Mouse (Mus musculus): ENCODE results near the gene Pde4b.

The Pde4b gene

GRCm38 (mm10) chr4:102141241-102141640, 53.9 kb downstream of the Pde4b start:
- H3K27me3 ChIP-seq (ENCODE audit: insufficient read depth, low read length): no peaks in the 10 kb centered on the region
- no peak for TF ChIP-seq NANOG (IDR thresholded peaks at IDR 0.05; ENCODE audit: borderline replicate concordance, low read length)
- TF ChIP-seq POU5F1 (IDR thresholded peaks at IDR 0.05; ENCODE audit: borderline replicate concordance, low read length): no peak
- TF ChIP-seq CTCF (conservative IDR thresholded peaks at IDR 0.05; ENCODE audit: low read length): no peak
- H3K4me3 ChIP-seq (replicated peaks; ENCODE audit: low read length): no peak overlapping the region
- no peaks in the 10 kb centered on the region for H3K4me1 ChIP-seq (replicated peaks; ENCODE audit: low read depth, low read length)
- no peaks in the 10 kb centered on the region for H3K36me3 ChIP-seq (ENCODE audit: insufficient read depth, low read length)
- peaks cover 4% of the 10 kb centered on the region; the same call in 1 of the 2 replicates for H3K9me3 ChIP-seq (ENCODE audit: low read length)

- Histone ChIP-seq H3K4me1 (replicated peaks; ENCODE audit: low read depth, low read length) (no peaks in the 10 kb centered on the region), H3K9me3 (ENCODE audit: low read length) (no peaks in the 10 kb centered on the region), H3K36me3 (ENCODE audit: insufficient read depth, low read length) (no peaks in the 10 kb centered on the region), H3K4me3 (replicated peaks; ENCODE audit: low read length) (no peak overlapping the region), H3K27me3 (ENCODE audit: insufficient read depth, low read length) (no peaks in the 10 kb centered on the region)
- TF ChIP-seq CTCF (conservative IDR thresholded peaks at IDR 0.05; ENCODE audit: low read length): no peak
- no peak for TF ChIP-seq NANOG (IDR thresholded peaks at IDR 0.05; ENCODE audit: borderline replicate concordance, low read length)
- TF ChIP-seq POU5F1 (IDR thresholded peaks at IDR 0.05; ENCODE audit: borderline replicate concordance, low read length): no peak
Observed at GRCm38 (mm10) chr4:102148766-102149165, 61.4 kb downstream of the Pde4b start.

- no peak overlapping the region for H3K4me3 ChIP-seq (replicated peaks; ENCODE audit: low read length)
- TF ChIP-seq POU5F1 (IDR thresholded peaks at IDR 0.05; ENCODE audit: borderline replicate concordance, low read length): no peak
- TF ChIP-seq CTCF (conservative IDR thresholded peaks at IDR 0.05; ENCODE audit: low read length): no peak
- no peak for TF ChIP-seq NANOG (IDR thresholded peaks at IDR 0.05; ENCODE audit: borderline replicate concordance, low read length)
- no peaks in the 10 kb centered on the region for H3K4me1 ChIP-seq (replicated peaks; ENCODE audit: low read depth, low read length)
- H3K36me3 ChIP-seq (ENCODE audit: insufficient read depth, low read length): no peaks in the 10 kb centered on the region
- no peaks in the 10 kb centered on the region for H3K9me3 ChIP-seq (ENCODE audit: low read length)
- H3K27me3 ChIP-seq (ENCODE audit: insufficient read depth, low read length): no peaks in the 10 kb centered on the region
Observed at GRCm38 (mm10) chr4:102159178-102159577, 71.8 kb downstream of the Pde4b start.

GRCm38 (mm10) chr4:102171636-102172035, 84.3 kb downstream of the Pde4b start:
- TF ChIP-seq POU5F1 (IDR thresholded peaks at IDR 0.05; ENCODE audit: borderline replicate concordance, low read length): no peak
- TF ChIP-seq NANOG (IDR thresholded peaks at IDR 0.05; ENCODE audit: borderline replicate concordance, low read length): no peak
- TF ChIP-seq CTCF (conservative IDR thresholded peaks at IDR 0.05; ENCODE audit: low read length): no peak
- Histone ChIP-seq H3K4me3 (replicated peaks; ENCODE audit: low read length) (no peak overlapping the region), H3K4me1 (replicated peaks; ENCODE audit: low read depth, low read length) (no peaks in the 10 kb centered on the region), H3K36me3 (ENCODE audit: insufficient read depth, low read length) (no peaks in the 10 kb centered on the region), H3K9me3 (ENCODE audit: low read length) (0 out of 2 replicates have a peak, but pooled peaks cover 3% of the 10 kb centered on the region), H3K27me3 (ENCODE audit: insufficient read depth, low read length) (no peaks in the 10 kb centered on the region)

GRCm38 (mm10) chr4:102172711-102173213, 85.4 kb downstream of the Pde4b start:
- H3K27me3 ChIP-seq (ENCODE audit: insufficient read depth, low read length): no peaks in the 10 kb centered on the region
- no peak for TF ChIP-seq NANOG (IDR thresholded peaks at IDR 0.05; ENCODE audit: borderline replicate concordance, low read length)
- no peak for TF ChIP-seq POU5F1 (IDR thresholded peaks at IDR 0.05; ENCODE audit: borderline replicate concordance, low read length)
- no peak for TF ChIP-seq CTCF (conservative IDR thresholded peaks at IDR 0.05; ENCODE audit: low read length)
- H3K4me1 ChIP-seq (replicated peaks; ENCODE audit: low read depth, low read length): no peaks in the 10 kb centered on the region
- no peaks in the 10 kb centered on the region for H3K36me3 ChIP-seq (ENCODE audit: insufficient read depth, low read length)
- 0 out of 2 replicates have a peak, but pooled peaks cover 3% of the 10 kb centered on the region for H3K9me3 ChIP-seq (ENCODE audit: low read length)
- H3K4me3 ChIP-seq (replicated peaks; ENCODE audit: low read length): no peak overlapping the region

- TF ChIP-seq POU5F1 (IDR thresholded peaks at IDR 0.05; ENCODE audit: borderline replicate concordance, low read length): no peak
- TF ChIP-seq CTCF (conservative IDR thresholded peaks at IDR 0.05; ENCODE audit: low read length): no peak
- TF ChIP-seq NANOG (IDR thresholded peaks at IDR 0.05; ENCODE audit: borderline replicate concordance, low read length): no peak
- Histone ChIP-seq H3K4me3 (replicated peaks; ENCODE audit: low read length) (no peak overlapping the region), H3K9me3 (ENCODE audit: low read length) (0 out of 2 replicates have a peak, but pooled peaks cover 3% of the 10 kb centered on the region), H3K36me3 (ENCODE audit: insufficient read depth, low read length) (no peaks in the 10 kb centered on the region), H3K27me3 (ENCODE audit: insufficient read depth, low read length) (no peaks in the 10 kb centered on the region), H3K4me1 (replicated peaks; ENCODE audit: low read depth, low read length) (no peaks in the 10 kb centered on the region)
Observed at GRCm38 (mm10) chr4:102175985-102176384, 88.6 kb downstream of the Pde4b start.

GRCm38 (mm10) chr4:102177258-102177657, 89.9 kb downstream of the Pde4b start:
- Histone ChIP-seq H3K4me1 (replicated peaks; ENCODE audit: low read depth, low read length) (no peaks in the 10 kb centered on the region), H3K27me3 (ENCODE audit: insufficient read depth, low read length) (no peaks in the 10 kb centered on the region), H3K4me3 (replicated peaks; ENCODE audit: low read length) (no peak overlapping the region), H3K36me3 (ENCODE audit: insufficient read depth, low read length) (no peaks in the 10 kb centered on the region), H3K9me3 (ENCODE audit: low read length) (0 out of 2 replicates have a peak, but pooled peaks cover 3% of the 10 kb centered on the region)
- TF ChIP-seq CTCF (conservative IDR thresholded peaks at IDR 0.05; ENCODE audit: low read length) (no peak), NANOG (IDR thresholded peaks at IDR 0.05; ENCODE audit: borderline replicate concordance, low read length) (no peak), POU5F1 (IDR thresholded peaks at IDR 0.05; ENCODE audit: borderline replicate concordance, low read length) (no peak)

- H3K4me3 ChIP-seq (replicated peaks; ENCODE audit: low read length): no peak overlapping the region
- H3K36me3 ChIP-seq (ENCODE audit: insufficient read depth, low read length): no peaks in the 10 kb centered on the region
- TF ChIP-seq CTCF (conservative IDR thresholded peaks at IDR 0.05; ENCODE audit: low read length) (no peak), NANOG (IDR thresholded peaks at IDR 0.05; ENCODE audit: borderline replicate concordance, low read length) (no peak), POU5F1 (IDR thresholded peaks at IDR 0.05; ENCODE audit: borderline replicate concordance, low read length) (no peak)
Observed at GRCm38 (mm10) chr4:102186888-102187287, 99.5 kb downstream of the Pde4b start.

GRCm38 (mm10) chr4:102197707-102198106, 110.4 kb downstream of the Pde4b start:
- Histone ChIP-seq H3K4me1 (replicated peaks; ENCODE audit: low read depth, low read length) (no peaks in the 10 kb centered on the region), H3K9me3 (ENCODE audit: low read length) (no peaks in the 10 kb centered on the region), H3K4me3 (replicated peaks; ENCODE audit: low read length) (no peak overlapping the region), H3K27me3 (ENCODE audit: insufficient read depth, low read length) (no peaks in the 10 kb centered on the region), H3K36me3 (ENCODE audit: insufficient read depth, low read length) (no peaks in the 10 kb centered on the region)
- TF ChIP-seq CTCF (conservative IDR thresholded peaks at IDR 0.05; ENCODE audit: low read length) (no peak), NANOG (IDR thresholded peaks at IDR 0.05; ENCODE audit: borderline replicate concordance, low read length) (no peak), POU5F1 (IDR thresholded peaks at IDR 0.05; ENCODE audit: borderline replicate concordance, low read length) (no peak)

More at GRCm38 (mm10) chr4:102186888-102187287, 99.5 kb downstream of the Pde4b start:
- no peaks in the 10 kb centered on the region for H3K27me3 ChIP-seq (ENCODE audit: insufficient read depth, low read length)
- H3K4me1 ChIP-seq (replicated peaks; ENCODE audit: low read depth, low read length): no peaks in the 10 kb centered on the region
- peaks cover 11% of the 10 kb centered on the region for H3K9me3 ChIP-seq (ENCODE audit: low read length)
